Mouse (Mus musculus) cerebellum, adult 9-10 months (tissue): Measurements from ENCODE around the gene Olfr301.

Experiments used
- DNase-seq: peaks from one replicate; pipeline ENCODE4 v3.0.0; 2022

Olfr301 gene

DNA sequence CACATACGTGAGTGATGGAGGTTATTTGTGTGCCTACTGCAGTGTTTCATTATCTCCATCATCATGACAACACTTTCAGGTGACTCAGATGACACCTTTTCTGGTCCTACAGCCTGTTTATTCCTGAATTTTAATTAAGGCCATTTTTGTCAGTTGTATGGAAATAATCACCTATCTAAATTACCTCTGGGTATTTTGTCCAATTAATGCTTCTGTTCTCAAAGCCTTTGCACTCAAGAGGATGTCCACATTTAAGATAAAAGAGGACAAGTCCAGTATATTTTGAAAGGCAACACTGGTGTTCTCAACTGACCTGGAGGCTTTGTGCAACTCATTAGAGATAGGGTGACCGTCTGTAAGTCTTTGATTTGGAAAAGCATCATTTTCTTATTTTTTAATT, at the start of gene Olfr301:
TSS of gene Olfr301 (plus strand) at position 301 of the 400 bp plus-strand sequence.
- DNase-seq = no peak

DNA sequence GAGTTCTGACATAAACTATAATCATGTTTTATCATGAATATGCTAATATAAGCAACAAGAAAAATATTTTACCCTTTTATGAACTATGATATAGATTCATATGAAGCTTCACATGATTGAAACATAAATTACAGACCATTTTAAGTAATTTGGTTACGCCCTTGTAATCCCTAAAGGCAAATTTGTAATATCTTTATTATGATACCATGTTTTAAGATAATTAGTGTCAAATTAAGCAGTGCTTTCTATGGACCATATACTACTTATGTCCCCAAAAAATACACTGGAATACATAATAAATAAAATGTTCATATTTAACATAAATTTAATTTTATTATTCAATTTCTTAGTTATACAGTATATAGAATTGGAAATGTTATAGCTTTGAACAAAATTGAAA, 36.8 kb upstream of the Olfr301 start, which contains the start of gene Olfr305:
TSS of gene Olfr305 (minus strand) at position 101 of the 400 bp plus-strand sequence.
- no peak for DNase-seq

DNA sequence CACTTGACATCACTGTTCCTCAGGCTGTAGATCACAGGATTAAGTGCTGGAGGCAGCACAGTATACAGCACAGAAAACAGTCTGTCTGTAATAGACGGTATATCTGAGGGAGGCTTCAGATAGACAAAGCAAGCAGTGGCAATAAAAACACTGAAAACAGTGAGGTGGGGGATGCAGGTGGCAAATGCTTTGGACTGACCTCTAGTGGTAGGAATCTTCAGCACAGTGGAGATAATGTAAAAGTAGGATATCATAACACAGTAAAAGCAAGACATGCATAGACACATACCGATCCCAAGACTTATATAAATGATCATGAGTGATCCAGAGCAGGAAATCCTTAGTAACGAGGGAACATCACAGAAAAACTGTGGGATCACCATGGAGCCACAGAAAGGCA, 17.9 kb upstream of the Olfr301 start:
- DNase-seq = no peak

DNA sequence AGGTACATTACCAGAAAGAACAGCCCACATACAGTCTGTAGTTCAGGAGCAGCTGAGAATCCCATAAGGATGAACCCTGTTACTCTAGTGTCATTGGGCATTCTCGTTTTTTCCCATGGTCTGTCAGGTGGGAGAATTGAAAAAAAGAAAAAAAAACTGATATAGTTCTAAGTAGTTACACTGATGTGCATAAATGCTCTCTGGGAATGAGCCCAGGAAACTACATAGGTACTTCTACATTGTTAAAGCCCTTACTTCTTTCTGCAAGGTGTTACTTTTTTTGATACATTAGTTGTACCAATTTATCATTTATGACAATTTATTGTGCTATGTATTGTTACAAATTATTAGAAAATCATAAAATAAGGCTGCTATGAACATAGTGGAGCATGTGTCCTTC, 17.1 kb upstream of the Olfr301 start, which contains the start of gene Olfr304:
TSS of gene Olfr304 (minus strand) at position 101 of the 400 bp plus-strand sequence.
- no peak for DNase-seq

- DNase-seq = no peak
Observed at GRCm38 (mm10) chr7:86397689-86398088, 6.0 kb upstream of the Olfr301 start, which contains the start of gene Olfr303. Gene Olfr303, minus strand, starts transcription at chr7:86397789.

- no peak for DNase-seq
Observed at GRCm38 (mm10) chr7:86459621-86460020, 56.0 kb downstream of the Olfr301 start, which contains the start of gene Olfr299. Gene Olfr299, plus strand, starts transcription at chr7:86459921.
